Mouse (Mus musculus) cerebellum, adult 9-11 months (tissue): ENCODE results near the gene Ppih.
"Not testable (repeated sequence)": the region's sequence is repeated elsewhere in the genome, so short reads cannot be mapped to it uniquely, and the experiment has no call there.

Source experiments
- DNase-seq: peaks from one replicate; pipeline ENCODE4 v3.0.0; 2022

Gene Ppih

GRCm38 (mm10) chr4:119285336-119285735 lies 35.0 kb downstream of the Ppih start:
- DNase-seq: no peak

GRCm38 (mm10) chr4:119284861-119285260 lies 35.5 kb downstream of the Ppih start:
- no peak for DNase-seq

- not testable (repeated sequence) for DNase-seq
Measured at GRCm38 (mm10) chr4:119278784-119279183, 41.6 kb downstream of the Ppih start.

GRCm38 (mm10) chr4:119275726-119276125 lies 44.6 kb downstream of the Ppih start:
- no peak for DNase-seq

- no peak for DNase-seq
Measured at GRCm38 (mm10) chr4:119275226-119275625, 45.1 kb downstream of the Ppih start.

GRCm38 (mm10) chr4:119274627-119275026 lies 45.7 kb downstream of the Ppih start:
- no peak for DNase-seq

- DNase-seq: no peak
Measured at GRCm38 (mm10) chr4:119266606-119267005, 53.7 kb downstream of the Ppih start.

GRCm38 (mm10) chr4:119263459-119263858 lies 56.9 kb downstream of the Ppih start:
- DNase-seq: no peak

GRCm38 (mm10) chr4:119262483-119262882 lies 57.9 kb downstream of the Ppih start:
- no peak for DNase-seq

- no peak for DNase-seq
Measured at GRCm38 (mm10) chr4:119261087-119261713, 59.1 kb downstream of the Ppih start.

GRCm38 (mm10) chr4:119259344-119260254 lies 60.7 kb downstream of the Ppih start:
- no peak for DNase-seq

- no peak for DNase-seq
Measured at GRCm38 (mm10) chr4:119257083-119257482, 63.3 kb downstream of the Ppih start.

- DNase-seq: no peak
Measured at GRCm38 (mm10) chr4:119255351-119255750, 65.0 kb downstream of the Ppih start, which contains the start of gene Cldn19. Gene Cldn19 (plus strand): TSS chr4:119255414.

GRCm38 (mm10) chr4:119254012-119254618 lies 66.2 kb downstream of the Ppih start:
- DNase-seq: no peak

- no peak for DNase-seq
Measured at GRCm38 (mm10) chr4:119252025-119252808, 68.1 kb downstream of the Ppih start.
